16 mouse cellular contexts compared by ENCODE assay signal in the genomic region with DNA sequence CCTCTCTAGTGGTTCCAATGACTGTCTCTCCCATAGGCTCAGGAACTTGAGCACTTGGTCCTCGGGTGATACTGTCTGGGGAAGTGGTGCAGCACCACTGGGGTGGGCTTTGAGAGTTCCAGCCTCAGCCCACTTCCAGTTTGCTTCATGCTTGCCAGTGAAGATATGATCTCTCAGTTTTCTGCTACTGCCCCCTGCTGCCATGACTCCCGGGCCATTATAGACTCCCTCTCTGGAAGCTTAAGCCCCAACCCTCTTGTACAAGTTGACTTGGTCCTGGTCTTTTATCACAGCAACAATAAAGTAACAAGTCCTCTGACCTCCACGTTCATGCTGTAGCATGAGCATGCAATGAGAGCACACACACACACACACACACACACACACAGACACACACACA. TPM values are rescaled to one million over a fixed set of nuclear protein-coding genes. Genes with fewer than 3 reads are reported as not detected.
DNase-seq lines count a peak whose midpoint lies in the region; ATAC-seq and TF ChIP-seq lines count a peak whose summit lies in the region.
"Had no signal": no experiment of that assay in that cellular context is flagged by ENCODE, and none has a peak within 500 bp of the region (broad histone marks: within the 10 kb centered on the region; RNA-seq: fewer than 3 reads in every experiment).

No protein-coding gene starts in this region.

- peaks cover 68% of the 10 kb centered on the region for H3K79me2 ChIP-seq in myocyte (ENCODE audit: control insufficient read depth, insufficient read depth)

- H3ac ChIP-seq in myocyte (ENCODE audit: control insufficient read depth, insufficient read length) = no peak overlapping the region

- no peak for DNase-seq in heart, postnatal 10 days
- DNase-seq in lung, postnatal 0 days (ENCODE audit: low spot score) = no peak
- no peak for DNase-seq in lung, adult 18-20 months
- DNase-seq in testis, postnatal 10 days (ENCODE audit: low spot score) = no peak
- DNase-seq: adrenal gland, adult 2 months; gastrocnemius, postnatal 25 days; right cerebral cortex, postnatal 25 days had no signal

- TF ChIP-seq EP300 in lung, postnatal 0 days (IDR thresholded peaks at IDR 0.05) = no peak

- no peak overlapping the region for H3K4me2 ChIP-seq in heart, embryonic 16.5 days (ENCODE audit: low read depth, low read length)
- H3K4me2 ChIP-seq in lung, postnatal 0 days (replicated peaks; ENCODE audit: low read depth, low read length) = no peak overlapping the region
- peak overlapping the region; percentile 10 for H3K4me2 ChIP-seq in myocyte (ENCODE audit: low read depth)
- H3K4me2 ChIP-seq: heart, embryonic 11.5 days; lung, embryonic 15.5 days; neural tube, embryonic 13.5 days had no signal

- ATAC-seq in heart, embryonic 16.5 days (replicated peaks; ENCODE audit: extremely low read depth, insufficient read depth, low FRiP score) = no peak
- ATAC-seq in lung, postnatal 0 days = no peak
- peak; percentile 29; the same call in 1 of the 2 replicates for ATAC-seq in common myeloid progenitor, adult 5-6 weeks (replicated peaks; ENCODE audit: low read depth, poor library complexity, severe bottlenecking)
- ATAC-seq: hindbrain, postnatal 0 days; midbrain, embryonic 16.5 days had no signal

- H3K36me3 ChIP-seq in heart, embryonic 16.5 days (ENCODE audit: control insufficient read depth, insufficient read depth) = no peaks in the 10 kb centered on the region
- H3K36me3 ChIP-seq in lung, postnatal 0 days (ENCODE audit: insufficient read depth, low read length) = no peaks in the 10 kb centered on the region
- no peaks in the 10 kb centered on the region for H3K36me3 ChIP-seq in myocyte (ENCODE audit: control insufficient read depth, insufficient read depth)
- H3K36me3 ChIP-seq: lung, embryonic 15.5 days had no signal

- peak overlapping the region; percentile 57; the same call in 1 of the 2 replicates for H3K27ac ChIP-seq in heart, embryonic 16.5 days (ENCODE audit: low read length)
- no peak overlapping the region for H3K27ac ChIP-seq in lung, postnatal 0 days (ENCODE audit: low read length)
- H3K27ac ChIP-seq: hindbrain, postnatal 0 days had no signal

- no peak overlapping the region for H3K4me3 ChIP-seq in heart, embryonic 16.5 days (ENCODE audit: low read length)
- no peak overlapping the region for H3K4me3 ChIP-seq in lung, postnatal 0 days (ENCODE audit: low read depth, low read length)
- no peak overlapping the region for H3K4me3 ChIP-seq in myocyte
- H3K4me3 ChIP-seq: lung, embryonic 15.5 days; neural tube, embryonic 13.5 days had no signal

- H3K27me3 ChIP-seq in heart, embryonic 16.5 days (ENCODE audit: control insufficient read depth, insufficient read depth, low read length) = no peaks in the 10 kb centered on the region
- H3K27me3 ChIP-seq in lung, postnatal 0 days (replicated peaks; ENCODE audit: insufficient read depth, low read length) = no peaks in the 10 kb centered on the region
- no peaks in the 10 kb centered on the region for H3K27me3 ChIP-seq in myocyte (ENCODE audit: control insufficient read depth, insufficient read depth, insufficient read length)
- H3K27me3 ChIP-seq: CH12.LX; lung, embryonic 15.5 days; neural tube, embryonic 13.5 days had no signal

- intact Hi-C loops in heart, postnatal 10 days (cut with DNase I) = no loop called here

- H3K9ac ChIP-seq in heart, embryonic 16.5 days (ENCODE audit: low read length) = no peak overlapping the region
- H3K9ac ChIP-seq in lung, postnatal 0 days (replicated peaks; ENCODE audit: low read depth) = no peak overlapping the region
- H3K9ac ChIP-seq: lung, embryonic 15.5 days had no signal

- TF ChIP-seq CTCF in lung, postnatal 0 days (IDR thresholded peaks at IDR 0.05) = peak; percentile 35

- TF ChIP-seq POLR2A in myocyte (IDR thresholded peaks at IDR 0.05; ENCODE audit: insufficient read length, low read depth) = no peak

- WGBS in heart, embryonic 16.5 days = 59% methylated on average over 3 of the region's 3 CpGs
- 64% methylated on average over 3 of the region's 3 CpGs for WGBS in lung, postnatal 0 days

- H3K9me3 ChIP-seq in heart, embryonic 16.5 days (replicated peaks; ENCODE audit: control insufficient read depth, low read length) = no peaks in the 10 kb centered on the region
- H3K9me3 ChIP-seq in lung, postnatal 0 days (ENCODE audit: low read length) = no peaks in the 10 kb centered on the region
- H3K9me3 ChIP-seq: lung, embryonic 15.5 days; neural tube, embryonic 13.5 days had no signal

- H3K4me1 ChIP-seq in heart, embryonic 16.5 days (ENCODE audit: control insufficient read depth, insufficient read depth, low read length) = peaks cover 36% of the 10 kb centered on the region
- peaks cover 22% of the 10 kb centered on the region; the same call in 1 of the 2 replicates for H3K4me1 ChIP-seq in lung, postnatal 0 days (ENCODE audit: insufficient read depth, low read depth, low read length)

TF ChIP-seq in myocyte, 11 proteins besides CTCF, POLR2A, EP300 and RAD21:
- TF ChIP-seq CEBPB (IDR thresholded peaks at IDR 0.05; ENCODE audit: insufficient read depth, poor library complexity, severe bottlenecking) = no peak
- no peak for TF ChIP-seq MYOD1 (IDR thresholded peaks at IDR 0.05; ENCODE audit: control insufficient read depth in 1 of 3, insufficient read length in 2 of 3, low read depth in 2 of 3)
- TF ChIP-seq SRF (IDR thresholded peaks at IDR 0.05; ENCODE audit: control insufficient read depth, insufficient read length, low read depth) = no peak
- TF ChIP-seq USF1 (IDR thresholded peaks at IDR 0.05; ENCODE audit: low read depth) = no peak
- no peak for TF ChIP-seq MAX (IDR thresholded peaks at IDR 0.05; ENCODE audit: low read depth)
- TF ChIP-seq MYOG (IDR thresholded peaks at IDR 0.05; ENCODE audit: control insufficient read depth in 1 of 3, insufficient read depth in 1 of 3, insufficient read length in 2 of 3, low read depth in 2 of 3) = no peak
- no peak for TF ChIP-seq POLR2AphosphoS2 (IDR thresholded peaks at IDR 0.05; ENCODE audit: insufficient read length, low read depth)
- TF ChIP-seq REST (IDR thresholded peaks at IDR 0.05; ENCODE audit: insufficient read depth, insufficient read length) = no peak
- no peak for TF ChIP-seq TCF12 (IDR thresholded peaks at IDR 0.05; ENCODE audit: insufficient read depth, poor library complexity, severe bottlenecking)
- TF ChIP-seq E2F4 (IDR thresholded peaks at IDR 0.05; ENCODE audit: insufficient read depth) = no peak
- no peak for TF ChIP-seq TCF3 (IDR thresholded peaks at IDR 0.05; ENCODE audit: insufficient read length, low read depth)

RNA-seq across cellular contexts. Expression of a gene that starts 5.3 kb away (rescaled TPM):
- 53.1 and 54.0 TPM in 2 replicates for polyA plus RNA-seq in heart, embryonic 16.5 days (2015; fragmentation: Nextera tagmentation; extraction: Ambion mirVana)
- 100 to 1,000 TPM; 135 to 144 TPM for total RNA-seq in heart, postnatal 10 days (2021)
- 38.0 and 43.7 TPM in 2 replicates for polyA plus RNA-seq in lung, postnatal 0 days (2015; fragmentation: Nextera tagmentation; extraction: Ambion mirVana)
- total RNA-seq in common myeloid progenitor, adult 5-6 weeks (2017) = 80.8 and 105 TPM in 2 replicates
- polyA plus RNA-seq in myocyte (2012; fragmentation: generic; extraction: Trizol) = 17.5 TPM

RNA-seq across cellular contexts. Expression of a gene that starts 41.8 kb away (rescaled TPM):
- polyA plus RNA-seq in heart, embryonic 16.5 days (2015; fragmentation: Nextera tagmentation; extraction: Ambion mirVana) = 53.5 and 58.5 TPM in 2 replicates
- total RNA-seq in heart, postnatal 10 days (2021) = 10 to 100 TPM; 39.4 to 49.5 TPM
- 31.6 and 37.7 TPM in 2 replicates for polyA plus RNA-seq in lung, postnatal 0 days (2015; fragmentation: Nextera tagmentation; extraction: Ambion mirVana)
- 79.9 and 124 TPM in 2 replicates for total RNA-seq in common myeloid progenitor, adult 5-6 weeks (2017)
- 9.7 TPM for polyA plus RNA-seq in myocyte (2012; fragmentation: generic; extraction: Trizol)
